Comparison of ENCODE assay signal across 11 mouse cellular contexts in genomic region chr6:52078530-52079340, GRCm38 (mm10).
A peak's percentile ranks its signal among the peaks of the same experiment; 100 is the strongest.
DNase-seq lines count a peak whose midpoint lies in the region; ATAC-seq and TF ChIP-seq lines count a peak whose summit lies in the region.
"Had no signal": no experiment of that assay in that cellular context is flagged by ENCODE, and none has a peak within 500 bp of the region (broad histone marks: within the 10 kb centered on the region; RNA-seq: fewer than 3 reads in every experiment).

No protein-coding gene starts in this region.

- in situ Hi-C loops in ES-E14 (cut with MboI; ENCODE audit: low sequenced_read_pairs in 2 of 2, unreplicated experiment in 2 of 2): no loop called here

- WGBS in heart, embryonic 12.5 days: 27% methylated on average over 12 of the region's 12 CpGs
- 22% methylated on average over 12 of the region's 12 CpGs for WGBS in forebrain, embryonic 13.5 days
- WGBS in midbrain, embryonic 13.5 days: 16% methylated on average over 12 of the region's 12 CpGs

- H3K27ac ChIP-seq in heart, embryonic 12.5 days (ENCODE audit: poor library complexity, severe bottlenecking): no peak overlapping the region
- peak overlapping the region; percentile 94; the same call in 1 of the 2 replicates for H3K27ac ChIP-seq in ES-E14 (ENCODE audit: insufficient read depth, low read depth, low read length, poor library complexity, severe bottlenecking)
- H3K27ac ChIP-seq in forebrain, embryonic 13.5 days: no peak overlapping the region
- no peak overlapping the region for H3K27ac ChIP-seq in midbrain, embryonic 13.5 days
- H3K27ac ChIP-seq: intestine, embryonic 15.5 days had no signal

- DNase-seq in heart, postnatal 25 days (ENCODE audit: low spot score): no peak
- peak; percentile 69 for DNase-seq in ES-E14 (ENCODE audit: low read depth, low spot score)
- DNase-seq in natural killer cell, adult 2 months (ENCODE audit: low spot score in 2 of 2): no peak
- no peak for DNase-seq in testis, postnatal 14 days (ENCODE audit: low spot score)
- DNase-seq in yolk sac, embryonic 10.5 days (ENCODE audit: low spot score): no peak
- DNase-seq: cerebellum, adult 11 months; lung, postnatal 4 days had no signal

- no peak for ATAC-seq in heart, embryonic 12.5 days (ENCODE audit: insufficient number of reproducible peaks, low FRiP score)
- no peak for ATAC-seq in forebrain, embryonic 13.5 days
- no peak for ATAC-seq in midbrain, embryonic 13.5 days
- ATAC-seq: intestine, embryonic 15.5 days had no signal

- intact Hi-C loops in heart, postnatal 25 days (cut with DNase I): no loop called here

- no peaks in the 10 kb centered on the region for H3K9me3 ChIP-seq in heart, embryonic 12.5 days (replicated peaks)
- no peaks in the 10 kb centered on the region for H3K9me3 ChIP-seq in ES-E14 (ENCODE audit: control insufficient read depth, insufficient read depth, low read depth, low read length)
- no peaks in the 10 kb centered on the region for H3K9me3 ChIP-seq in forebrain, embryonic 13.5 days (replicated peaks)
- H3K9me3 ChIP-seq in midbrain, embryonic 13.5 days: no peaks in the 10 kb centered on the region
- H3K9me3 ChIP-seq: intestine, embryonic 15.5 days had no signal

- H3K4me1 ChIP-seq in heart, embryonic 12.5 days (replicated peaks): no peaks in the 10 kb centered on the region
- peaks cover 14% of the 10 kb centered on the region in 2 experiments for H3K4me1 ChIP-seq in ES-E14 (ENCODE audit: control insufficient read depth in 2 of 2, insufficient read depth in 2 of 2, low read length in 2 of 2, poor library complexity in 1 of 2)
- 0 out of 2 replicates have a peak, but pooled peaks cover 3% of the 10 kb centered on the region for H3K4me1 ChIP-seq in forebrain, embryonic 13.5 days
- H3K4me1 ChIP-seq in midbrain, embryonic 13.5 days (replicated peaks): peaks cover 4% of the 10 kb centered on the region; the same call in 1 of the 2 replicates
- H3K4me1 ChIP-seq: intestine, embryonic 15.5 days had no signal

- peaks cover 69% of the 10 kb centered on the region for H3K27me3 ChIP-seq in heart, embryonic 12.5 days (replicated peaks)
- H3K27me3 ChIP-seq in forebrain, embryonic 13.5 days: no peaks in the 10 kb centered on the region; the same call in 1 of the 2 replicates
- H3K27me3 ChIP-seq in midbrain, embryonic 13.5 days: 0 out of 2 replicates have a peak, but pooled peaks cover 3% of the 10 kb centered on the region
- H3K27me3 ChIP-seq: intestine, embryonic 15.5 days had no signal

- no peaks in the 10 kb centered on the region for H3K36me3 ChIP-seq in heart, embryonic 12.5 days
- H3K36me3 ChIP-seq in ES-E14 (ENCODE audit: control insufficient read depth, insufficient read depth, low read length, poor library complexity, severe bottlenecking): no peaks in the 10 kb centered on the region
- H3K36me3 ChIP-seq in forebrain, embryonic 13.5 days (ENCODE audit: poor library complexity, severe bottlenecking): no peaks in the 10 kb centered on the region
- no peaks in the 10 kb centered on the region for H3K36me3 ChIP-seq in midbrain, embryonic 13.5 days
- H3K36me3 ChIP-seq: intestine, embryonic 15.5 days had no signal

- H3K4me2 ChIP-seq in heart, embryonic 12.5 days: peak overlapping the region; percentile 28; the same call in 1 of the 2 replicates
- H3K4me2 ChIP-seq in forebrain, embryonic 13.5 days: peak overlapping the region; percentile 32
- peak overlapping the region; percentile 33 for H3K4me2 ChIP-seq in midbrain, embryonic 13.5 days (replicated peaks)
- H3K4me2 ChIP-seq: intestine, embryonic 15.5 days had no signal

- no peak overlapping the region for H3K9ac ChIP-seq in heart, embryonic 12.5 days
- H3K9ac ChIP-seq in ES-E14 (ENCODE audit: insufficient read depth, low read depth, low read length, poor library complexity, severe bottlenecking): peak overlapping the region; percentile 55; the same call in 1 of the 2 replicates
- no peak overlapping the region for H3K9ac ChIP-seq in forebrain, embryonic 13.5 days
- H3K9ac ChIP-seq in midbrain, embryonic 13.5 days (replicated peaks): no peak overlapping the region
- H3K9ac ChIP-seq: intestine, embryonic 15.5 days had no signal

- H3K4me3 ChIP-seq in heart, embryonic 12.5 days: no peak overlapping the region
- peak overlapping the region in 1 of 2 experiments; percentile 42; a peak in 2 of 4 replicates for H3K4me3 ChIP-seq in ES-E14 (ENCODE audit: insufficient read depth in 1 of 2, low read depth in 1 of 2, low read length in 2 of 2, poor library complexity in 1 of 2, severe bottlenecking in 1 of 2)
- H3K4me3 ChIP-seq in forebrain, embryonic 13.5 days: no peak overlapping the region
- no peak overlapping the region for H3K4me3 ChIP-seq in midbrain, embryonic 13.5 days (replicated peaks)
- H3K4me3 ChIP-seq: intestine, embryonic 15.5 days had no signal

TF ChIP-seq in ES-E14, 5 proteins besides CTCF, POLR2A, EP300 and RAD21:
- TF ChIP-seq HCFC1 (IDR thresholded peaks at IDR 0.05; ENCODE audit: borderline replicate concordance, insufficient read depth, low read length) (no peak), ZC3H11A (IDR thresholded peaks at IDR 0.05; ENCODE audit: borderline replicate concordance, low read depth, low read length) (no peak), ZNF384 (IDR thresholded peaks at IDR 0.05; ENCODE audit: low read depth, low read length) (peak; percentile 95), CHD2 (IDR thresholded peaks at IDR 0.05; ENCODE audit: low read depth, low read length) (no peak), MAFK (IDR thresholded peaks at IDR 0.05; ENCODE audit: insufficient read depth, low read depth, low read length) (0 out of 2 replicates have a peak, but pooled peaks have one; percentile 26)
